Mouse (Mus musculus): ENCODE results near the gene Gm4724. TPM values are rescaled to one million over a fixed set of nuclear protein-coding genes. Genes with fewer than 3 reads are reported as not detected.

Gm4724 gene
- 27.2 and 29.7 TPM in 2 replicates for polyA plus RNA-seq (2021; fragmentation: Nextera tagmentation)
- long read RNA-seq, experiment 1, transcript Gm4724-203 (4 exons, 1,198 nt): major isoform, 12 of 18 reads
- long read RNA-seq, experiment 1, partial matches to known transcripts: 2 of 18 reads
- long read RNA-seq, experiment 1, other reads (novel, unspliced or antisense): 0 of 18 reads
- long read RNA-seq, experiment 2, transcript Gm4724-204 (5 exons, 814 nt): minor isoform, 5 of 62 reads
- long read RNA-seq, experiment 2, transcript Gm4724-203 (4 exons, 1,198 nt): major isoform, 54 of 62 reads
- long read RNA-seq, experiment 2, partial matches to known transcripts: 0 of 62 reads
- long read RNA-seq, experiment 2, other reads (novel, unspliced or antisense): 3 of 62 reads

DNA sequence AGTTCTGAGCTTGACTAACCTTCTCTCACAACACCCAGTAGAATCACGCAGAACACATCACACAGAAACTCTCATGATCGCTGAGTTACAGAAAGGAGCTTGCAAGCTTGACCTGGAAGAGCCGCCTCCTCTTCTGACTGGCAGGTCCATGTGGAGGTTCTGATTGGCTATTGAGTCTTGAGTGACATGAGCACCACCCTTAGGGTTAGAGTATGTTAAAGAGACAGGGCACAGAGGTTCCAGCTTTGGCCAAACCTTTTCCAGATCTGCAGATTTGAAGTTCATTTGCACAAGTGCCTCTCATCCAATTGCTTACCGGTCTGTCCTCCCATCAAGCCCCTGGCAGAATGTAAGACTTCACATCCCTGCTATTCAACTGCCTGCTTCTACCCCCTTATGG is at the start of gene Gm4724:
Gene Gm4724, minus strand, starts transcription at position 101 of the 400 bp plus-strand sequence.

DNA sequence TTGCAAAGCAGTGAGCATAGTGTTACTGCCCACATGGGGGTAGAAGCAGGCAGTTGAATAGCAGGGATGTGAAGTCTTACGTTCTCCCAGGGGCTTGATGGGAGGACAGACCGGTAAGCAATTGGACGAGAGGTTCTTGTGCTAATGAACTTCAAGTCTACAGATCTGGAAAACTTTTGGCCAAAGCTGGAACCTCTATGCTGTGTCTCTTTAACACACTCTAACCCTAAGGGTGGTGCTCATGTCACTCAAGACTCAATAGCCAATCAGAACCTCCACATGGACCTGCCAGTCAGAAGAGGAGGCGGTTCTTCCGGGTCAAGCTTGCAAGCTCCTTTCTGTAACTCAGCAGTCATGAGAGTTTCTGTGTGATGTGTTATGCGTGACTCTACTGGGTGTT is 34.1 kb upstream of the Gm4724 start, which contains the start of gene Zfp965:
Gene Zfp965, plus strand, starts transcription at position 301 of the 400 bp plus-strand sequence.

Other genes with a start within 250 kb of the Gm4724 start
- 2.3 and 4.3 TPM in 2 replicates for gene Gm14391, start 228.9 kb downstream of the Gm4724 start, polyA plus RNA-seq (2021; fragmentation: Nextera tagmentation)
- not detected in 2 replicates for gene Gm14440, start 160.7 kb downstream of the Gm4724 start, polyA plus RNA-seq (2021; fragmentation: Nextera tagmentation)
- 7.6 and 8.0 TPM in 2 replicates for gene Gm4631, start 97.6 kb downstream of the Gm4724 start, polyA plus RNA-seq (2021; fragmentation: Nextera tagmentation)
- 6.9 and 10.6 TPM in 2 replicates for gene Zfp968, start 63.4 kb downstream of the Gm4724 start, polyA plus RNA-seq (2021; fragmentation: Nextera tagmentation)
- 7.3 and 8.2 TPM in 2 replicates for gene Zfp965, start 34.2 kb upstream of the Gm4724 start, polyA plus RNA-seq (2021; fragmentation: Nextera tagmentation)
- gene Gm11007, start 208.2 kb upstream of the Gm4724 start, polyA plus RNA-seq (2021; fragmentation: Nextera tagmentation): not detected in 2 replicates

All from layer of hippocampus, adult 6 months (tissue).